ENCODE assay signal across 17 mouse cellular contexts in the genomic region with DNA sequence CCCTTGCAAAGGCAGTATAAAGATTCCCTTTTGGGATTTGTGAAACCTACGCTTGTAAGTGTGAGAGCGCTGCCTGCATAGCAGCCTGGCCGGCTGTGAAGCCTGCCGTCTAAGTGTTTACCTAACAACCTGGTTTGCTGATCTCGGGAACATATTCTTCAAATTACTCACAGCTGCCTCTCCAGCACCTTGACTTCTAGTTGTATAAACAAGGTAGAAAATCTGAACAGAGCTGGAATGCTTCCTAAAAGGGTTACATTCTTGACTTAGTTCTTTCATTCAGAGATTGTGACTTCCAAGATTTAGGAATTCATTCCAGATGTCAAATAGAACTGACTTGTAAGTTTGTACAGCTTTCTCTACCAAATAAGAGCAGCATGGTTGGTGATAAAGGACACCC. TPM values are rescaled to one million over a fixed set of nuclear protein-coding genes. Genes with fewer than 3 reads are reported as not detected.
"Had no signal": no experiment of that assay in that cellular context is flagged by ENCODE, and none has a peak within 500 bp of the region (broad histone marks: within the 10 kb centered on the region; RNA-seq: fewer than 3 reads in every experiment).

No protein-coding gene starts in this region.

- DNase-seq: liver, embryonic 13.5 days; liver, postnatal 0 days; right cerebral cortex, postnatal 14 days; thymus, adult 2 months; thymus, postnatal 25 days; thymus, postnatal 4 days had no signal

- H3K4me3 ChIP-seq: liver, embryonic 13.5 days; liver, embryonic 15.5 days; lung, embryonic 15.5 days; midbrain, embryonic 13.5 days; midbrain, embryonic 15.5 days; neural tube, embryonic 12.5 days; stomach, embryonic 15.5 days had no signal

- H3K4me2 ChIP-seq: liver, embryonic 11.5 days; liver, embryonic 13.5 days; liver, embryonic 15.5 days; lung, embryonic 15.5 days; midbrain, embryonic 11.5 days; midbrain, embryonic 13.5 days; midbrain, embryonic 15.5 days; neural tube, embryonic 12.5 days; stomach, embryonic 15.5 days had no signal

- H3K9ac ChIP-seq: liver, embryonic 13.5 days; liver, embryonic 15.5 days; liver, postnatal 0 days; lung, embryonic 15.5 days; midbrain, embryonic 13.5 days; midbrain, embryonic 15.5 days; neural tube, embryonic 12.5 days; stomach, embryonic 15.5 days had no signal

- ATAC-seq: liver, postnatal 0 days; midbrain, embryonic 13.5 days; midbrain, embryonic 15.5 days had no signal

- H3K27ac ChIP-seq: liver, embryonic 13.5 days; liver, embryonic 15.5 days; lung, embryonic 15.5 days; macrophage; midbrain, embryonic 13.5 days; midbrain, embryonic 15.5 days; neural tube, embryonic 12.5 days; stomach, embryonic 15.5 days; stomach, postnatal 0 days had no signal

- H3K27me3 ChIP-seq: liver, embryonic 13.5 days; liver, embryonic 15.5 days; lung, embryonic 15.5 days; megakaryocyte, embryonic 14.5 days; midbrain, embryonic 13.5 days; midbrain, embryonic 15.5 days; neural tube, embryonic 12.5 days; stomach, embryonic 15.5 days had no signal

- H3K9me3 ChIP-seq: liver, embryonic 13.5 days; liver, embryonic 15.5 days; lung, embryonic 15.5 days; megakaryocyte, embryonic 14.5 days; midbrain, embryonic 13.5 days; midbrain, embryonic 15.5 days; neural tube, embryonic 12.5 days; stomach, embryonic 15.5 days had no signal

RNA-seq across cellular contexts. Expression of a gene that starts 51.7 kb away (rescaled TPM):
- polyA plus RNA-seq: liver, embryonic 11.5 days; liver, embryonic 13.5 days; liver, embryonic 15.5 days; liver, postnatal 0 days; macrophage; thymus, adult 2 months had no signal
